Mouse (Mus musculus): ENCODE data around the gene Arntl2. TPM values are rescaled to one million over a fixed set of nuclear protein-coding genes. Genes with fewer than 3 reads are reported as not detected.
"Not testable (repeated sequence)": the region's sequence is repeated elsewhere in the genome, so short reads cannot be mapped to it uniquely, and the experiment has no call there.

The Arntl2 gene
- polyA plus RNA-seq, 1 experiment from 2014 or later, result 1.4 TPM

DNA sequence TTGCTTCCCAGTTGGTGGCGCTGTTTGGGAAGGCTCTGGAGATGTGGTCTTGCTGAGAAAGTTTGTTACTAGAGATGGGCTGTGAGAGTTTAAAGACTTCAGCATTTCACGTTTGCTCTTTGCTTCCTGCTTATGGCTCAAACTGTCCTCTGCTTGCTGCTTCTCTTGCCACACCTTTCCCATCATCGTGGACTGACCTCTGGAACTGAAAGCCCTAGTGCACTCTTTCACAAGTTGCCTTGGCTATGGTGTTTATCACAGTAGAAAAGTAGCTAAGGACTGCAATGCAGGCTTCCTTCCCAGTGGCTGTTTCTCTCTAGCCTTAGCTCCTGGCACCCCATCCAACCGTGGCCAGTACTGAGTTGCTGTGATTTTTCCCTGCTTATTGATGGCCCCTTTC lies 35.1 kb upstream of the Arntl2 start:
- H3K27me3 ChIP-seq, result no peaks in the 10 kb centered on the region
- no peak overlapping the region for H3K4me2 ChIP-seq
- H3K4me3 ChIP-seq (replicated peaks), result no peak overlapping the region
- H3K36me3 ChIP-seq (replicated peaks), result 0 out of 2 replicates have a peak, but pooled peaks cover 5% of the 10 kb centered on the region
- H3K4me1 ChIP-seq, result 0 out of 2 replicates have a peak, but pooled peaks cover 5% of the 10 kb centered on the region
- no peaks in the 10 kb centered on the region for H3K9me3 ChIP-seq
- no peak overlapping the region for H3K9ac ChIP-seq
- no peak overlapping the region for H3K27ac ChIP-seq
- WGBS, result 74% methylated on average over 4 of the region's 4 CpGs
- ATAC-seq (ENCODE audit: low FRiP score), result no peak

DNA sequence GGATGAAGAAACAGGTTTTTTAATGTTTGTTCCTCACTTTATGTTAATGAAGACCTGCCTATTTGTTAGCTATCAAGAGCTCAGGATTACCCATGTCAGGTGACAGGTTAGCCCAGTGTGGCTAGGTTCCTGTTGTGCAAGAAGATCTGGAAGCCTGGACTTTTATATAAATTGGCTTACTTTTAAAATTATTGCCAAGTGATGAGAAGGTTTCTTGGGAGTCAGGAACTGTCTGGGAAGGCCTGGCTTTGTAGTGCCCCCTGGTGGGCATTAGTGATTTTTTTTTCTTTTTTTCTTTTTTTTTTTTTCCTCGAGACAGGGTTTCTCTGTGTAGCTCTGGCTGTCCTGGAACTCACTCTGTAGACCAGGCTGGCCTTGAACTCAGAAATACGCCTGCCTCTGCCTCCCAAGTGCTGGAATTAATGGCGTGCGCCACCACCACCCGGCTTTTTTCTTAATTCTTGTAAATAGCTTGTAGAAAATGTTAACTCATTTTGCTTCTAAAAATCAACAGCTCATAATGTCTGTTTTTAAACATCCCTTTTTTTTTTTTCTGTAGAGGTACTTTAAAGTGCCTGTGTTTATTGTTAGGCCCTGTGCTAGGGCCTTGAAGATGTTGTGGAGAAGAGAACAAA lies 33.5 kb upstream of the Arntl2 start:
- Histone ChIP-seq H3K9me3 (no peaks in the 10 kb centered on the region), H3K36me3 (replicated peaks) (peaks cover 12% of the 10 kb centered on the region), H3K27me3 (no peaks in the 10 kb centered on the region), H3K4me3 (replicated peaks) (no peak overlapping the region), H3K4me1 (no peaks in the 10 kb centered on the region), H3K9ac (no peak overlapping the region), H3K4me2 (no peak overlapping the region), H3K27ac (no peak overlapping the region)
- ATAC-seq (ENCODE audit: low FRiP score), result no peak
- 61% methylated on average over 5 of the region's 5 CpGs for WGBS

DNA sequence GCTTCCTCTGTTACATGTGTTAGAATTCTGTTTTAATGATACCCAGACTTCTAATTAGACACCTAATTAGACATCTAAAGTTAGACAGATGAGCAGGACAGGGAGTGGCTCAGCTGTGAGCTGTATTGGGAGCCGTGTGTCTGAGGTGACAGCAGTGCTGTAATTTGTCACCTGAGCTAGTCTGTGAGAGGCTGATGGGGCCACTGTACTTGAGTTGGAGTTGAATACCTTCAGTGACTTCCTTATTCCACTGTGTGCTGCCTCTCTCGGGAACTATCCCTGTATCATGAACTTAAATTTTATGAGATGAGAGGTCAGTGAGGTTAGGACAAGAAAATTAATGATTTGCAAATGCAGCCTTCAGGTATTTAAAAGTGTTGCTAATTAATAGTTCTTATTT lies 31.3 kb upstream of the Arntl2 start:
- ATAC-seq (ENCODE audit: low FRiP score), result no peak
- 68% methylated on average over 2 of the region's 2 CpGs for WGBS
- Histone ChIP-seq H3K4me2 (no peak overlapping the region), H3K9ac (no peak overlapping the region), H3K4me3 (replicated peaks) (no peak overlapping the region), H3K4me1 (no peaks in the 10 kb centered on the region), H3K27me3 (no peaks in the 10 kb centered on the region), H3K27ac (no peak overlapping the region), H3K9me3 (no peaks in the 10 kb centered on the region), H3K36me3 (replicated peaks) (peaks cover 30% of the 10 kb centered on the region)

DNA sequence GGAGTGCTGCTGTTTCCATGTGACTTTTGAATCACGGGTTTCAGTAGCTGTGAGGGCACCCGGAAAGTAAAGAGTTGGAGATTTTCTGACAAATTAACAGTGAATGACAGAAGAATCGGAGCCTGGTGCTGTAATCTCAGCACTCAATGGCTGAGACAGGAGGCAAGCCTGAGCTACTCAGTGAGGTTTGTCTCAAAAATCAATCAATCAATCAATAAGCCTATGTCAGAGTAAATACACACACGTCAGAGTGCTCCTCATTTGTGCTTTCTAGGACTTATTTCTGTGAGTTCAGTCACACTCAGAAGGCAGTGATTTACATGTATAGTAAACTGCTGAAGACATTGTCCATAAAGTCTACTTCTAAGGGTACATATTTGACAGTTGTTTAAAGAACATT lies 30.6 kb upstream of the Arntl2 start:
- H3K27me3 ChIP-seq, result no peaks in the 10 kb centered on the region
- H3K4me1 ChIP-seq, result no peaks in the 10 kb centered on the region
- H3K9me3 ChIP-seq, result no peaks in the 10 kb centered on the region
- H3K4me3 ChIP-seq (replicated peaks), result no peak overlapping the region
- H3K9ac ChIP-seq, result no peak overlapping the region
- WGBS, result 86% methylated on average over 4 of the region's 4 CpGs
- no peak overlapping the region for H3K27ac ChIP-seq
- ATAC-seq (ENCODE audit: low FRiP score), result no peak
- peaks cover 32% of the 10 kb centered on the region for H3K36me3 ChIP-seq (replicated peaks)
- H3K4me2 ChIP-seq, result no peak overlapping the region

DNA sequence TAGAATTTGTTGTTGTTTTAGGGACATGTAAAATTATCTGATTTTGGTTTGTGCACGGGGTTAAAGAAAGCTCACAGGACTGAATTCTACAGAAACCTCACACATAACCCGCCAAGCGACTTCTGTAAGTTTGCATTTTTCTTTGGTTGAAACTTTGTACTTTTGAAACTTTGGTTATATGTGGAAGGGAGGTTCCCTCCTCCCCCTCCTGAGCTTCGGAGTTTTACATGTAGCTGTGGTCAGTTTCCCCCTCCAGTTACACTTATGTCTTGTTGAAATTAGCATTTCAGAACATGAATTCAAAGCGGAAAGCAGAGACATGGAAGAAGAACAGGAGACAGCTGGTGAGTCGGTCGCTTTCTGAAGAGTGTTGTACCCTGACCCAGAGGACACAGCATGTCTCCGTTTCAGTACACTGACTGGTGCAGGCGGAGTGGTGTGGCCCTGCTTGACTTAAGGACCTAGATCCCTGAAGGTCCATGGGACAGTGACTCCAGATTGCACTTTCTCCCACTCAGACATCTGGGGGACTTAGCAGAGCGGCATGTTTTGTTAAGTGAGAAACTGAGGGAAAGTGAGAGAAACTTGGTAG lies 26.9 kb upstream of the Arntl2 start:
- ATAC-seq (ENCODE audit: low FRiP score), result no peak
- peaks cover 48% of the 10 kb centered on the region for H3K36me3 ChIP-seq (replicated peaks)
- H3K9ac ChIP-seq, result no peak overlapping the region
- H3K27me3 ChIP-seq, result no peaks in the 10 kb centered on the region
- H3K27ac ChIP-seq, result no peak overlapping the region
- H3K4me1 ChIP-seq, result no peaks in the 10 kb centered on the region
- 89% methylated on average over 10 of the region's 10 CpGs for WGBS
- no peak overlapping the region for H3K4me3 ChIP-seq (replicated peaks)
- H3K9me3 ChIP-seq, result no peaks in the 10 kb centered on the region
- H3K4me2 ChIP-seq, result no peak overlapping the region

DNA sequence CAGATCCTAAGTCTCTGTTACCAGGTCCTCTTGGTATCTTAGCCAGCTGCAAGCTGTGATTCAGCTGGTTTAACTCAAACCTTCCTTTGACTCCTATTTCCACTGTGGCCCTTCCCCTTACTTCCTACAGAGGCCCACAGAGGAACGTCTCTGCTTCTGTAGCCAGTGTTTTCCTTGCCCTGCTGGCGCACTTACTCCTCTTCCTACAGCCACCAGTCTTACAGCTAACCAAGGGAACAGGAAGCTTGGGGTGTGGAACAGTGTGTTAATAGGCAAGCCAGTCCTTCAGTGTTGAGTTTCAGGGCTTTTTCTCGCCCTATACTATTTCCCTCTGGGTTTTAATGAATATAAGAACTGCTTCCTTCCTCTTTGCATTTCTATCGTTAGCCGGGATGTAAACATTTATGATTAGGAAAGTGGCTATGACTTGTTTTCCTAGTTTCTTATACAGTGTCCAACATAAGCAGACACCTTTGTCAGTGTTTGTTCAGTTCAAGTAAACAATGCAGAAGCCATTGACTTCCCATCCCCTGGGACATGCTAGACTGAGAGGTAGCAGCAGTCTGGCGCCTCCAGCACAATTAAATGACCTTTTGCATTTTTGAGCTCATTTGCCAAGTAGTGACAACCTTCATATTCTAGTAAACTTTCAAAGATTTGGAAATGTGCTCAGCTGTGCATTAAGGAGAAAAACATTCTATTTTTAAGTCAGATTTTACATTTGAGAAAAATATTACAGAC lies 25.7 kb upstream of the Arntl2 start:
- ATAC-seq (ENCODE audit: low FRiP score), result no peak
- H3K9ac ChIP-seq, result no peak overlapping the region
- whole genome bisulfite sequencing, result 81% methylated on average over 6 of the region's 6 CpGs
- H3K36me3 ChIP-seq (replicated peaks), result peaks cover 57% of the 10 kb centered on the region
- no peak overlapping the region for H3K4me3 ChIP-seq (replicated peaks)
- no peaks in the 10 kb centered on the region for H3K9me3 ChIP-seq
- no peaks in the 10 kb centered on the region for H3K4me1 ChIP-seq
- no peak overlapping the region for H3K27ac ChIP-seq
- H3K4me2 ChIP-seq, result no peak overlapping the region
- H3K27me3 ChIP-seq, result no peaks in the 10 kb centered on the region

DNA sequence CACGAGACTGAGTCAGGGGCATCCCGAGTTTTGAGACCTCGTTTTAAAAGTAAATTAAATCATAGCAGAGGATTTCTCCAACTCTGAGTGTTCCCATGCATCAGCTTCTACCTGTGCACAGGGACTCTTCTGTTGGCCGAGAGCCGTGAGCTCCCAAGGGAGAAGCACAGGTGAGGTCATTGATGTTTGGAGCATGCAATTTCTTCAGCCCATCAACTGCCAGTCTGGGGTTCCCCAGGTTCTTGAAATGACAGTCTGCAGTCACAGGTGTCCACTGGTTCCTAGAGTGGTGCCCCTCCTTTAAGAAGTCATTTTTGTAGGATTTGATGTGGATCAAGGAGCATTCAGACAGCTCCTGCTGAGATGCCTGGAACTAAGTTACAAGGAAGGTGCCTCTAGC lies 25.0 kb upstream of the Arntl2 start:
- peaks cover 60% of the 10 kb centered on the region for H3K36me3 ChIP-seq (replicated peaks)

DNA sequence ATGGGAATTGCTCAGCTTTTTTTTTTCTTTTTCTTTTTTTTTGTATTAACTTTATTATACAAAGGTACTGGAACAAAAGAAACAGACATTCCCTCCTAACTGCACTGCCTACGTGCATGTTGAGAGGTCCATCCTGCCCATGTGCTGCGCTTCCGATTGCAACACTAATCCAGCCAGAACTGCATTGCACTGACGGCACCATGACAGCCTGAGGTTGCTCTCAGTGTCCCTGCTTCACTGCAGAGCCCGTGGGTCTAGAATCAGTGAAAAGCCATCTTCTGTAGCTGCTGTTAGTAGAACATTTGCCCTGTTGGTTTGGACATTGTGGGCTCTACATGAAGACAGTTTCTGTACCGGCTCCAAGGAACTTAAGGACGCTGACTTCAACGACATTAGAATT lies 20.0 kb upstream of the Arntl2 start:
- ATAC-seq (ENCODE audit: low FRiP score); H3K9me3 ChIP-seq; H3K4me2 ChIP-seq; H3K4me1 ChIP-seq; H3K27ac ChIP-seq; H3K27me3 ChIP-seq; H3K4me3 ChIP-seq (replicated peaks); H3K9ac ChIP-seq: not testable (repeated sequence)
- H3K36me3 ChIP-seq (replicated peaks), result peaks cover 32% of the 10 kb centered on the region
- WGBS, result 81% methylated on average over 8 of the region's 8 CpGs

More for the DNA sequence above, 25.0 kb upstream of the Arntl2 start:
- H3K27me3 ChIP-seq, result no peaks in the 10 kb centered on the region
- H3K4me1 ChIP-seq, result no peaks in the 10 kb centered on the region
- H3K27ac ChIP-seq, result no peak overlapping the region
- H3K4me3 ChIP-seq (replicated peaks), result no peak overlapping the region
- no peak overlapping the region for H3K9ac ChIP-seq
- ATAC-seq (ENCODE audit: low FRiP score), result no peak
- WGBS, result 86% methylated on average over 5 of the region's 5 CpGs
- H3K4me2 ChIP-seq, result no peak overlapping the region
- H3K9me3 ChIP-seq, result no peaks in the 10 kb centered on the region

DNA sequence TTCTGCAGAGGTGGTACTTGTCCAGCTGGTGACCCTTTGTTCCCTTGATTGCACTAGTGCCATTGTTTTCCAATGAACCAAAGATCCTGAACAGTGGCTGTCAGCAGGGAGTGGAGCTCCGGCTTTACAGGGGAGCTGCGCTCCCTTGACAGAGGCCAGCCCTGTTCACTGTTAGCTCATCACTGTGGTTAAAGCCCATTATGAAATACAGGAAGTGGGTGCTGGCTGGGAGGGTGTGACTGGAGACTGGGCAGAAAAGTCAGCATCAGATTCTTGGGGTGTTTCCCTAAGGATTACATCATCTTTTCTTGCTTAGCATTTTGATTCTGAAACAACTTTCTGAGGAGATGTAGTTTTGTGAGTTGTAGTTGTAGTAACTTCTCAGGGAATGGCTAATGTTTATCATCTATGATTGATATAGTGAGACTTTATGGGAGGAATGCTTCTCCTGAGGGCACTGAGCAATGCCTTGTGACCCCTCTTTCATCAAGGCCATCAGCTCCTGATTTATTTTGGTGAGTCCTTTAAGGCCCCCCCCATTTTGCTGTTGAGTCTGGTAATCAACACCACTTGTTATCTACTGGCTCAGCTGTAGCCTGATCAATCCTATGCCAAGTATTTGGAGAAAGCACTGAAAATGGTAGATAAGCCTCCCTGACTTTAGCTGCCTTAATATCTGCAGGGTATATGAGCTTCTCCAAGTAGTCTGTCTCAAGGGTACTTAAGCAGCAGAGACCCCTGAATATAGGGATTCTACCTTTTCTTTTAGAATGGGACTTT lies 19.1 kb upstream of the Arntl2 start:
- Histone ChIP-seq H3K4me3 (replicated peaks) (no peak overlapping the region), H3K9me3 (no peaks in the 10 kb centered on the region), H3K9ac (no peak overlapping the region), H3K4me1 (peaks cover 3% of the 10 kb centered on the region; the same call in 1 of the 2 replicates), H3K4me2 (no peak overlapping the region), H3K27ac (no peak overlapping the region), H3K27me3 (no peaks in the 10 kb centered on the region), H3K36me3 (replicated peaks) (peaks cover 27% of the 10 kb centered on the region)
- 14% methylated on average over 2 of the region's 2 CpGs for WGBS
- no peak for ATAC-seq (ENCODE audit: low FRiP score)

DNA sequence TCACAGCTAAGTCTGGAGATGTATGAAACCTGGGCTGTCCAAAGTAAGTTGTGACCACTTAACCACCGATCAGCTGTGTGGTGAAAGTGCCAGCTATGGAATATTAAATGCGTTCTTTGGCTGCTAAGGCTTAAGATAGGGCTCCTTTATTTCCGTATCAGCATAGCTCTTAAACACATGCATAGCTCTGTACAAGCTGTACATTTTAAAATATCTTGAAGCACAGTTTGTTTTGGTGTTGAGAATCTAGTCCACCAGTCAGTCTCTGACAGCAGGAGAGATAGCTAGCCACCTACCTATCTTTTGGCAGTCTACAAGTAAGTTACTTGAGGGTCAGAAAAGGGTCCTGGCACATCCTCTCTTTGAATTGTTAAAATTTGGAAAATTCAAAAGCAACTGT lies 17.8 kb upstream of the Arntl2 start:
- 98% methylated on average over 3 of the region's 3 CpGs for WGBS
- H3K4me2 ChIP-seq, result no peak overlapping the region
- H3K4me3 ChIP-seq (replicated peaks), result no peak overlapping the region
- H3K27ac ChIP-seq, result no peak overlapping the region
- ATAC-seq (ENCODE audit: low FRiP score), result no peak
- H3K9me3 ChIP-seq, result no peaks in the 10 kb centered on the region
- no peak overlapping the region for H3K9ac ChIP-seq
- H3K27me3 ChIP-seq, result no peaks in the 10 kb centered on the region
- H3K36me3 ChIP-seq (replicated peaks), result peaks cover 22% of the 10 kb centered on the region
- H3K4me1 ChIP-seq, result peaks cover 3% of the 10 kb centered on the region; the same call in 1 of the 2 replicates

DNA sequence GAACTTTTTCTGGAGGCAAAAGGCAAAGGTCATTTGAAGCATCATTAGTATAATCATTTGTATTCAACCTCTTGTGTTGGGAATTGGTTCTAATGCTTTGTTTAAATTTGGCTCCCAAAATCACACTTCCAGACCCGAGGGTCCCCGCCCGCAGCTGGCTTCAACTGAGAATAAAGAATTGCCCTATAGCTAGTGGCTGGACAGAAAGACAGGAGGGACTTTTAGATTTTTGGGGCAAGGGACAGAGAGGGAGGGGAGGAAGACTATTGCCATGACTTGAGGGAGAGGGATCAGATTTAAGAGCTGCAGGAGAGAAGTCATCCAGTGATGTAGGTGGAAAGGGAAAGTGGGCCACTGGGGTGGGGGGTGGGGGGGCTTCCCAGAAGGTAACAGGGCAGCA lies 14.3 kb upstream of the Arntl2 start:
- ATAC-seq (ENCODE audit: low FRiP score), result no peak
- Histone ChIP-seq H3K27me3 (no peaks in the 10 kb centered on the region), H3K36me3 (replicated peaks) (0 out of 2 replicates have a peak, but pooled peaks cover under 1% of the 10 kb centered on the region), H3K4me1 (peaks cover under 1% of the 10 kb centered on the region; the same call in 1 of the 2 replicates), H3K4me2 (no peak overlapping the region), H3K9me3 (no peaks in the 10 kb centered on the region), H3K27ac (no peak overlapping the region), H3K9ac (no peak overlapping the region), H3K4me3 (replicated peaks) (no peak overlapping the region)
- WGBS, result 92% methylated on average over 3 of the region's 3 CpGs

DNA sequence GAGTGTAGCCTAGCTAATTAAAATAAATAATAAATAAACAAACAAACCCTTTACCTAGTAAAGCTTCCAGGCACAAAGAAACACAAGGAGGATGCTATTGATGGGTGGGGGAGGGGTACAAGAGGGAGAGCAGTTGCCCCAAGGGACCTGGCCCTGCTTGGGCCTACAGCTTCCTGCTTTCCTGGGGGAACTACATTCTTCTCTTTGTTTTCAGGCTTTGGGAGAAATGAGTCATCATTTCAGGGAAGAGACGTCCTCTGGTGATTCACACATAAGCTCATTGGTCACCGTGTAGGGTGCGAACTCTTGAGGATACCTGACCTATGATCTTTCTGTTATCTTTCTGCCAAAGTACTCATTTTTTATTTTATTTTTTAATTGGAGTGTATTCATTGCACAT lies 2.3 kb upstream of the Arntl2 start:
- Histone ChIP-seq H3K4me3 (replicated peaks) (no peak overlapping the region), H3K4me1 (peaks cover 14% of the 10 kb centered on the region), H3K27ac (no peak overlapping the region), H3K9ac (no peak overlapping the region), H3K27me3 (peaks cover 30% of the 10 kb centered on the region), H3K36me3 (replicated peaks) (no peaks in the 10 kb centered on the region), H3K9me3 (no peaks in the 10 kb centered on the region), H3K4me2 (no peak overlapping the region)
- ATAC-seq (ENCODE audit: low FRiP score), result no peak
- WGBS, result 73% methylated on average over 3 of the region's 3 CpGs

Measured in forebrain, embryonic 12.5 days (tissue).